Mouse (Mus musculus) erythroblast, embryonic 14.5 days (primary cell): ENCODE measurements around the gene Nfia.

Experiments used
- GATA1 ChIP-seq: IDR thresholded peaks from 2 replicates; pipeline ENCODE4 v1.6.1; 2012; ENCODE audit warnings: low read length, inconsistent platforms, mixed read lengths
- TAL1 ChIP-seq: IDR thresholded peaks from 3 replicates; pipeline ENCODE4 v1.6.1; 2012; ENCODE audit warnings: low read length, inconsistent platforms, mixed read lengths

- no peak for TF ChIP-seq GATA1
- no peak for TF ChIP-seq TAL1
Observed at GRCm38 (mm10) chr4:97851698-97852097, 79.2 kb downstream of the Nfia start.
